Mouse (Mus musculus) ES-CJ7 (cell line): ENCODE measurements at regions not wholly inside any gene's neighbourhood (a gene's known extent, or its start where the extent isn't known, plus 50 kb on each side); places are given as distances from the start of the nearest gene placed in this dataset.

ENCODE experiments used
- DNase-seq: peaks from one replicate; pipeline ENCODE4 v3.0.0; 2011; ENCODE audit warnings: low read depth, low spot score

- DNase-seq, result no peak
Measured at GRCm38 (mm10) chr16:29790064-29790463, 210.9 kb downstream of the Opa1 start.

- no peak for DNase-seq
Measured at GRCm38 (mm10) chr16:29799250-29799649, 220.1 kb downstream of the Opa1 start.

- no peak for DNase-seq
Measured at GRCm38 (mm10) chr16:29799893-29800292, 220.8 kb downstream of the Opa1 start.

GRCm38 (mm10) chr16:29800457-29800856 lies 221.3 kb downstream of the Opa1 start:
- peak; percentile 77 for DNase-seq

GRCm38 (mm10) chr16:29802085-29802484 lies 223.0 kb downstream of the Opa1 start:
- DNase-seq, result no peak

GRCm38 (mm10) chr16:29802603-29803002 lies 223.5 kb downstream of the Opa1 start:
- no peak for DNase-seq

GRCm38 (mm10) chr16:29807859-29808258 lies 228.7 kb downstream of the Opa1 start:
- DNase-seq, result no peak

DNA sequence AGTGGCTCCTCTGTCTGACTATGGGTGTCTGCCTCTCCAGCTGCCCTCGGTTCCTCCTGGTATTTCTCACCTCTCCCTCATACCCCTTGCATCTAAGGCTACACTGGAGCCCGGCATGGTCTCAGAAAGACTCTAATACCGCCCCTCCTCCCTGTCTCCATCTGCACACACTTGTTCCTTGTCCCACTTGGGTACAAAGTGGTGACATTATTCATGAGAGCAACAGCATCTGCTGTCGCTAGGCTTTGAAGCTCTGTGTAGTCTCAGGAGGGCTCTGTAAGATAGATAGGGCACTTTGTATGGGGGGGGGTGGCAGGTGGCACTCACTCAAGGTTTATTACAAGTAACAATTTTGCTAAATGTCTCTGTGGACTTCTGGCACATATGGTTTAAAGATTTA lies 229.7 kb downstream of the Opa1 start:
- no peak for DNase-seq

GRCm38 (mm10) chr16:29813411-29814038 lies 234.4 kb downstream of the Opa1 start:
- peak; percentile 55 for DNase-seq

DNA sequence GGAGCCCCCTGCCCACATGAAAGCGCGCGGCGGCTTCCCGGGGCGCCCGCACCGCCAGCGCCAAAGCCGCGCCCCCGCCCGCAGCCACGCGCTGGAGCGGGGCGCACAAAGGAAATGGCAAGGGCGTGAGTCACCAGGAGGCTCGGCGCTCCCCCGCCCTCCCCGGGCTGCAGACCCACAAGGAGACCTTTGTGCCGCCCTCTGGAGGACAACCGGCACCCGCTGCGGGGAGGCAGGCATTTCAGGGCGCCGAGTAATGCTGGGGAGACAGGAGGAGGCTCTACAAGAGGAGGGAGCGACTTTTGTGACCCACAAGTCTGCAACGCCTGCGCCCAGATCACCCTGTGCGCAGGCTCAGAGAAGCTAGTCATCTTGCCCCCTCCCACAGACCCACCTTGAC lies 234.9 kb downstream of the Opa1 start:
- peak; percentile 81 for DNase-seq

DNA sequence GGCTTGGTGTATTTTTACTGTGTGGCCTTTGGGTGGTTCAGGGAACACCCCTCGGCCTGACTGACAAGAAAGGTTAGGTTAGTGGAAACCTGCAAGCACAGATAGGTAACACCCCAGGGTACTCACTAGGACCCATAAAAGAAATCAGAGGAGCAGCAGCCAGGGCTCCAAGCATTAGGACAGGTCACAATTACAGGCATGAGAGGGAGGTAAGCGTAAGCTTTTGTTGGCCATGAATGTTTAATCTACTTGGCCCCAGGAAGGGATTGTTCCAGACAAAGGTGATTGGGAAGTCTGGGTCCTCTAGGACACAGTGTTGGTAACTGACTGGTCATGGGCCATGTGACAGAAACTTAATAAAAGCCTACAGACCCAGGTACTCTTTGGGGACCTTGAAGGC lies 235.5 kb downstream of the Opa1 start:
- no peak for DNase-seq

DNA sequence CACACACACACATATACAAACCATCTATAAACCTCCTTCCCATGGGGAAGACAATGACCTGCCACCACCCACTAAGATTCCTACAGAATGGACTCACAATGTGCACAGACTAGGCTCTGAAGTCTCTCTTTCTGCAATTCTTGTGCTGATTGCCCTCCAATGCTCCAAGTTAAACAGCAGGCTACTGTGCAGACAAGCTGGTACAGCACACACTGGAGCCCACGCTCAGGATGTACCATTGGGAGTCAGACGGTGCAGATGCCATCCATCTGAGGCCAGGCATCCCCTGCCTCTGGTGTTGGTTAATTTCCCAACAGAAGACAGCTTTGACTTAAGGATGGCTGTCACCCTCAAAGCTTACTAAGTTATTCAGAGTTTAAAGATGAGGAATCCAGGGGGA lies 236.1 kb downstream of the Opa1 start:
- no peak for DNase-seq

GRCm38 (mm10) chr16:29815632-29816337 lies 236.7 kb downstream of the Opa1 start:
- no peak for DNase-seq

DNA sequence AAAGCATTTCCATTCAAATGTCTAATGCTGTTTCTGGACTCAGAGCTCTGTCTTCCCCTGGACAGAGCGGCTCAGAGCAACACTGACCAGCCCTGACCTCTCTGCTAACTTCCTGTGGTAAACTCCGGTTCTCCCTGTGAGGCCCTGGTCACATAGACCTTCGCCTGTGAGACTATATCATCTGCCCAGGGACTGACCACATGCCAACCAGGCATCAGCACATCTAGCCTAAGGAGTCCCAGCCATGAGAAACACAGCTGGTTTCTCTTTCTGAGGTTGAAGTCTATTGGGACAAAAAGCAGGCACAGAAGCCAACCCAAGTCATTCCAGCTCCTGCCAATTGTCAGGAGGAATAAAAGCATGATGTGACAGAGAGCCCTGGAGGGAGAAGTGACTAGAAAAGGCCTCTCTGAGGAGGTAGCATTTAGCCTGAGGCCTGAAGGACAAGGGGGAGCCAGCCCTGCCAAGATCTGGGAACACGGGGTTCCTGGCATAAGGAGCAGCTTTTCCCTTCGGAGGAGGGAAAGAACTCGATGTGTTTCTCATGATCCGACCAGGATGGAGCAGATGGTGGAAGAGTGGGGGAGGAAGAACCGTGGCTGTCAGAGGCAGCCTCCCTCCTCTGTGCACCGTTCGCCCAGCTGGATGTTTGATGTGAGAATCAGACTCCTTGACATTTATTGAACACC lies 237.7 kb downstream of the Opa1 start:
- DNase-seq, result no peak

GRCm38 (mm10) chr16:29818807-29819440 lies 239.8 kb downstream of the Opa1 start:
- DNase-seq, result peak; percentile 25

GRCm38 (mm10) chr16:29820704-29821103 lies 241.6 kb downstream of the Opa1 start:
- no peak for DNase-seq

- no peak for DNase-seq
Measured at GRCm38 (mm10) chr16:29822110-29822509, 242.1 kb upstream of the Hes1 start.

GRCm38 (mm10) chr16:29822843-29823401 lies 241.3 kb upstream of the Hes1 start:
- DNase-seq, result peak; percentile 92

DNA sequence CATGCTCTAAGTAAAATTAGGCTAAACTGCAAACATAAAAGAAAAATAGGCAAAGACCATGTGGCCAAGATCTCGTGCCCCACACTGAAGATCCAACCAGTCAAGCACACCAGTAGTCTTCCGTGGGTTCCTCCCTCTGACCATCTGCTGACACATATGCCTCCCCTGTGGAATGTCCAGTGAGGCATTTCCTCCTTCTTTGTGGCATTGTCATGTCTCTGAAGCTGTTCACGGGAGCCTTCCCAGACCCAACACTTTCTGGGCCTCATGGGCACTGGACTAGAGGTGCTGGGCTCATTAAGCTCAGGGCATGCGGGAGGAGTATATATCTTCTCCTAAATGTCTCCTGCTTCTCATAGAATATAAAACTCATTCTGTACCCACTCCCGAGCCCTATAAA lies 237.3 kb upstream of the Hes1 start:
- no peak for DNase-seq

- peak; percentile 54 for DNase-seq
Measured at GRCm38 (mm10) chr16:29827776-29828175, 236.4 kb upstream of the Hes1 start.

GRCm38 (mm10) chr16:29829457-29829856 lies 234.7 kb upstream of the Hes1 start:
- DNase-seq, result no peak

DNA sequence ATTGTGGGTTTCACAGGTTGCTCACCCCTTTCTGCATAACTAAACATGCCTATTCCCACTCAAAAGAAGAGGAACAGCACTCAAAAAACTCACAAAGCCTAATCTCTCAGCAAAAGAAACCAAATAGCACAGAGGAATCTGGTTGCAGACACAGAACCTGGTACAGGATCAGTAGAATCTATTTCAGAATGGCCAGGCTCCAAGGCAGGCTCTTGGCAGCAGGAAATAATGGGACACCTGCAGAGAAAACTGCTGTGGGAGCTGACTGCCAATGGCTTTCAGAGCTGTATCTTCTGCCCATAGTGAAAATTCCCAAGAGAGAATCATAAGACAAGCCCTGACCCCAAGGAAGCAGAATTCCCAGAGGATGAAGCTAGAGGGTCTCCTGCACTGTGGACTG lies 234.1 kb upstream of the Hes1 start:
- DNase-seq, result no peak
